Mouse (Mus musculus) left cerebral cortex, adult 9 months (tissue): ENCODE measurements around the gene Aifm3.
"Not testable (repeated sequence)": the region's sequence is repeated elsewhere in the genome, so short reads cannot be mapped to it uniquely, and the experiment has no call there.

Experiments used
- DNase-seq, 2 experiments: peaks; one replicate each; pipeline ENCODE4 v3.0.0; 2022; ENCODE audit warnings: low spot score in 2 of 2

Aifm3 gene

GRCm38 (mm10) chr16:17499249-17499883 is 10.0 kb downstream of the Aifm3 start:
- no peak for DNase-seq

GRCm38 (mm10) chr16:17502681-17503080 is 13.3 kb downstream of the Aifm3 start:
- no peak for DNase-seq

- no peak for DNase-seq
These were observed 17.7 kb downstream of the Aifm3 start for GRCm38 (mm10) chr16:17507018-17507552.

- not testable (repeated sequence) for DNase-seq
These were observed 18.6 kb downstream of the Aifm3 start for GRCm38 (mm10) chr16:17508031-17508430.

GRCm38 (mm10) chr16:17508546-17509239 is 19.3 kb downstream of the Aifm3 start, which contains the start of gene Lztr1:
Lztr1 (plus strand) TSS chr16:17508688.
- DNase-seq: peak; percentile 67 to 90

GRCm38 (mm10) chr16:17509240-17509597 is 19.8 kb downstream of the Aifm3 start:
- no peak for DNase-seq

- DNase-seq: no peak
These were observed 20.7 kb downstream of the Aifm3 start for GRCm38 (mm10) chr16:17510143-17510542.

- no peak for DNase-seq
These were observed 21.3 kb downstream of the Aifm3 start for GRCm38 (mm10) chr16:17510686-17511085.

- DNase-seq: no peak
These were observed 22.0 kb downstream of the Aifm3 start for GRCm38 (mm10) chr16:17511431-17511830.

- no peak for DNase-seq
These were observed 29.5 kb downstream of the Aifm3 start for GRCm38 (mm10) chr16:17518910-17519309.

GRCm38 (mm10) chr16:17524156-17524555 is 34.7 kb downstream of the Aifm3 start:
- DNase-seq: no peak

- no peak for DNase-seq
These were observed 36.1 kb downstream of the Aifm3 start for GRCm38 (mm10) chr16:17525524-17525923.

- DNase-seq: no peak
These were observed 36.8 kb downstream of the Aifm3 start for GRCm38 (mm10) chr16:17526223-17526622.

- no peak for DNase-seq
These were observed 38.2 kb downstream of the Aifm3 start for GRCm38 (mm10) chr16:17527606-17528005.

- DNase-seq: no peak
These were observed 38.9 kb downstream of the Aifm3 start for GRCm38 (mm10) chr16:17528276-17528675.

GRCm38 (mm10) chr16:17529981-17530586 is 40.7 kb downstream of the Aifm3 start:
- no peak for DNase-seq

- peak; percentile 90 to 95 for DNase-seq
These were observed 41.4 kb downstream of the Aifm3 start, which contains the start of gene Thap7 for GRCm38 (mm10) chr16:17530640-17531288. Thap7 (minus strand) TSS chr16:17531136.

GRCm38 (mm10) chr16:17532271-17532670 is 42.9 kb downstream of the Aifm3 start:
- DNase-seq: no peak

- DNase-seq: no peak
These were observed 43.4 kb downstream of the Aifm3 start for GRCm38 (mm10) chr16:17532676-17533329.

GRCm38 (mm10) chr16:17536584-17536983 is 47.2 kb downstream of the Aifm3 start:
- no peak for DNase-seq

- DNase-seq: peak in 1 of 2 experiments; percentile 33
These were observed 53.2 kb downstream of the Aifm3 start for GRCm38 (mm10) chr16:17542632-17543031.

- DNase-seq: no peak
These were observed 63.4 kb downstream of the Aifm3 start for GRCm38 (mm10) chr16:17552837-17553236.
